Mouse (Mus musculus) B cell, adult 2 months (primary cell): ENCODE results near the gene Mdm4.

Source experiments
- DNase-seq, 2 experiments: peaks; one replicate each; pipeline ENCODE4 v3.0.0; 2022

Gene Mdm4

GRCm38 (mm10) chr1:132932421-132932820 is 97.9 kb downstream of the Mdm4 start:
- DNase-seq = no peak

GRCm38 (mm10) chr1:132930291-132930690 is 100.1 kb downstream of the Mdm4 start:
- DNase-seq = no peak

GRCm38 (mm10) chr1:132928907-132929250 is 101.5 kb downstream of the Mdm4 start:
- no peak for DNase-seq

GRCm38 (mm10) chr1:132928032-132928906 is 102.1 kb downstream of the Mdm4 start:
- no peak for DNase-seq

GRCm38 (mm10) chr1:132925270-132925669 is 105.1 kb downstream of the Mdm4 start:
- DNase-seq = no peak

GRCm38 (mm10) chr1:132922257-132922656 is 108.1 kb downstream of the Mdm4 start:
- DNase-seq = no peak

- no peak for DNase-seq
Measured at GRCm38 (mm10) chr1:132921071-132921470, 109.3 kb downstream of the Mdm4 start.

GRCm38 (mm10) chr1:132919258-132919657 is 111.1 kb downstream of the Mdm4 start:
- DNase-seq = no peak

GRCm38 (mm10) chr1:132918117-132918680 is 112.2 kb downstream of the Mdm4 start:
- no peak for DNase-seq

GRCm38 (mm10) chr1:132917554-132917953 is 112.8 kb downstream of the Mdm4 start:
- no peak for DNase-seq

- no peak for DNase-seq
Measured at GRCm38 (mm10) chr1:132915849-132916493, 114.4 kb downstream of the Mdm4 start.

- no peak for DNase-seq
Measured at GRCm38 (mm10) chr1:132910414-132911041, 119.8 kb downstream of the Mdm4 start.

- DNase-seq = no peak
Measured at GRCm38 (mm10) chr1:132909951-132910350, 120.4 kb downstream of the Mdm4 start.
